In the genomic region with DNA sequence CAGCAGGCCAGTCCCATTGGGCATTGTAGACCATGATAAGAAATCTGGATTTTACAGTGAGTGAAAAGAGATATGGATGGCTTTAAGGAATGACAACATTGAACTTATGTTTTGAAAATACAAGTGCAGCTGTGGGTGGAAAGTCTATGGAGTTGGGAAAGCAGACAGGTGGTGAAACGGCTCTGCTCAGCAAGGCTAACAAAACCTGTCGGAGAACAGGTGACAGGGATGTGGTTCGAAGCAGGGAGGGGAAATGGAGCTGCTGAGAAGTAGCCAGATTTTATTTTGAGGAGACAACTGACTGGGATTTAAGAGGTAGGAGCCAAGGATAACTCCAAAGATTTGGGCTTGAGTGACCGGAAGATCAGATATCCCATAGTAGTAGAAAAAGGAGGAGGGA, we compare ENCODE assay signal across 33 mouse cellular contexts. TPM values are rescaled to one million over a fixed set of nuclear protein-coding genes. Genes with fewer than 3 reads are reported as not detected.
"Had no signal": no experiment of that assay in that cellular context is flagged by ENCODE, and none has a peak within 500 bp of the region (broad histone marks: within the 10 kb centered on the region; RNA-seq: fewer than 3 reads in every experiment).

No protein-coding gene starts in this region.

- H3K27me3 ChIP-seq: embryonic facial prominence, embryonic 15.5 days had no signal

- H3K4me3 ChIP-seq: embryonic facial prominence, embryonic 10.5 days; embryonic facial prominence, embryonic 12.5 days; embryonic facial prominence, embryonic 13.5 days; embryonic facial prominence, embryonic 15.5 days; erythroblast, embryonic 14.5 days; forebrain, embryonic 10.5 days; forebrain, embryonic 12.5 days; forebrain, embryonic 13.5 days; forebrain, embryonic 15.5 days; gastrocnemius, adult 2 months; heart, adult 2 months; heart, embryonic 10.5 days had no signal

- DNase-seq: cerebellum, adult 9-10 months; cerebellum, adult 9-11 months; cerebellum, postnatal 10 days; cerebellum, postnatal 14 days; cerebellum, postnatal 25 days; cerebellum, postnatal 36 days; embryo, embryonic 11 days; forebrain, postnatal 0 days; gastrocnemius, adult 2 months; gastrocnemius, postnatal 10 days; gastrocnemius, postnatal 14 days; gastrocnemius, postnatal 25 days; gastrocnemius, postnatal 36 days; heart, adult 11 months; heart, adult 18-20 months; heart, adult 2 months had no signal

- H3K4me2 ChIP-seq: embryonic facial prominence, embryonic 12.5 days; embryonic facial prominence, embryonic 13.5 days; embryonic facial prominence, embryonic 15.5 days; forebrain, embryonic 12.5 days; forebrain, embryonic 13.5 days; forebrain, embryonic 15.5 days had no signal

- H3K36me3 ChIP-seq: embryonic facial prominence, embryonic 10.5 days; embryonic facial prominence, embryonic 12.5 days; embryonic facial prominence, embryonic 13.5 days; embryonic facial prominence, embryonic 15.5 days; forebrain, embryonic 10.5 days; forebrain, embryonic 12.5 days; forebrain, embryonic 15.5 days; heart, embryonic 10.5 days had no signal

RNA-seq across cellular contexts. Expression of a gene that starts 20.4 kb away (rescaled TPM):
- polyA plus RNA-seq: cortical plate, adult 2 months; embryonic facial prominence, embryonic 10.5 days; embryonic facial prominence, embryonic 11.5 days; embryonic facial prominence, embryonic 12.5 days; embryonic facial prominence, embryonic 13.5 days; embryonic facial prominence, embryonic 14.5 days; embryonic facial prominence, embryonic 15.5 days; erythroblast, embryonic 14.5 days; forebrain, embryonic 10.5 days; forebrain, embryonic 11.5 days; forebrain, embryonic 12.5 days; forebrain, embryonic 13.5 days; forebrain, embryonic 14.5 days; forebrain, embryonic 15.5 days; forebrain, embryonic 16.5 days; forebrain, postnatal 0 days; frontal cortex, adult 2 months; heart, adult 2 months; heart, embryonic 10.5 days had no signal

RNA-seq across cellular contexts. Expression of a gene that starts 20.5 kb away (rescaled TPM):
- polyA plus RNA-seq: erythroblast, embryonic 14.5 days had no signal
